8 mouse cellular contexts compared by ENCODE assay signal in genomic region chr4:138361370-138361821, GRCm38 (mm10). TPM values are rescaled to one million over a fixed set of nuclear protein-coding genes. Genes with fewer than 3 reads are reported as not detected.
DNase-seq lines count a peak whose midpoint lies in the region; ATAC-seq and TF ChIP-seq lines count a peak whose summit lies in the region.
"Had no signal": no experiment of that assay in that cellular context is flagged by ENCODE, and none has a peak within 500 bp of the region (broad histone marks: within the 10 kb centered on the region; RNA-seq: fewer than 3 reads in every experiment).

No protein-coding gene starts in this region.

- peak overlapping the region; percentile 28; the same call in 1 of the 2 replicates for H3K4me3 ChIP-seq in embryonic facial prominence, embryonic 10.5 days
- no peak overlapping the region for H3K4me3 ChIP-seq in limb, embryonic 14.5 days (replicated peaks; ENCODE audit: low read length)
- H3K4me3 ChIP-seq: heart, embryonic 15.5 days had no signal

- no peak for ATAC-seq in limb, embryonic 14.5 days (ENCODE audit: low FRiP score, low read depth)
- no peak for ATAC-seq in monocyte, adult 5-6 weeks (replicated peaks; ENCODE audit: insufficient number of reproducible peaks, low FRiP score, low TSS enrichment, poor library complexity, severe bottlenecking)

- H3K9me3 ChIP-seq in embryonic facial prominence, embryonic 10.5 days, result no peaks in the 10 kb centered on the region
- H3K9me3 ChIP-seq in limb, embryonic 14.5 days (ENCODE audit: control insufficient read depth, low read length), result no peaks in the 10 kb centered on the region
- H3K9me3 ChIP-seq: heart, embryonic 15.5 days had no signal

- no peak overlapping the region for H3K27ac ChIP-seq in embryonic facial prominence, embryonic 10.5 days (replicated peaks)
- H3K27ac ChIP-seq in limb, embryonic 14.5 days (replicated peaks; ENCODE audit: low read depth, low read length), result no peak overlapping the region
- H3K27ac ChIP-seq: heart, embryonic 15.5 days had no signal

- no peak for TF ChIP-seq POLR2A in limb, embryonic 14.5 days (IDR thresholded peaks at IDR 0.05; ENCODE audit: borderline replicate concordance, extremely low read depth, insufficient read depth, insufficient read length)

- H3K27me3 ChIP-seq in embryonic facial prominence, embryonic 10.5 days (replicated peaks; ENCODE audit: low read depth, poor library complexity, severe bottlenecking), result peaks cover 30% of the 10 kb centered on the region
- no peaks in the 10 kb centered on the region; the same call in 1 of the 2 replicates for H3K27me3 ChIP-seq in limb, embryonic 14.5 days (ENCODE audit: control insufficient read depth, insufficient read depth, low read length)

- peaks cover 13% of the 10 kb centered on the region for H3K4me1 ChIP-seq in embryonic facial prominence, embryonic 10.5 days
- H3K4me1 ChIP-seq in limb, embryonic 14.5 days (ENCODE audit: control insufficient read depth, insufficient read depth, low read length), result no peaks in the 10 kb centered on the region
- H3K4me1 ChIP-seq: heart, embryonic 15.5 days had no signal

- peak; percentile 38 for DNase-seq in right cerebral cortex, postnatal 4 days
- no peak for DNase-seq in right cerebral cortex, postnatal 25 days
- DNase-seq in embryonic facial prominence, embryonic 10.5 days (ENCODE audit: low spot score), result peak; percentile 22
- DNase-seq in limb, embryonic 14.5 days (ENCODE audit: low spot score), result no peak
- DNase-seq in urinary bladder, postnatal 25 days (ENCODE audit: low spot score), result no peak
- no peak for DNase-seq in left cerebral cortex, postnatal 10 days (ENCODE audit: extremely low spot score in 1 of 2, low spot score in 2 of 2)

- intact Hi-C loops in left cerebral cortex, postnatal 10 days (cut with DNase I), result no loop called here

- H3K36me3 ChIP-seq in embryonic facial prominence, embryonic 10.5 days (replicated peaks), result no peaks in the 10 kb centered on the region
- no peaks in the 10 kb centered on the region for H3K36me3 ChIP-seq in limb, embryonic 14.5 days (ENCODE audit: control insufficient read depth, insufficient read depth, low read length)
- H3K36me3 ChIP-seq: heart, embryonic 15.5 days had no signal

- WGBS in embryonic facial prominence, embryonic 10.5 days, result 6% methylated on average over 11 of the region's 11 CpGs
- WGBS in limb, embryonic 14.5 days, result 16% methylated on average over 11 of the region's 11 CpGs

- H3K9ac ChIP-seq in limb, embryonic 14.5 days (ENCODE audit: low read depth, low read length, severe bottlenecking), result 0 out of 2 replicates have a peak overlapping the region, but pooled peaks have one; percentile 4
- H3K9ac ChIP-seq: heart, embryonic 15.5 days had no signal

- no peak overlapping the region for H3K4me2 ChIP-seq in limb, embryonic 14.5 days (replicated peaks; ENCODE audit: low read depth, low read length, severe bottlenecking)
- H3K4me2 ChIP-seq: heart, embryonic 15.5 days had no signal

RNA-seq across cellular contexts. Expression of gene Cda, which starts 6.4 kb away (rescaled TPM):
- 3.3 and 4.8 TPM in 2 replicates for polyA plus RNA-seq in embryonic facial prominence, embryonic 10.5 days (2016; fragmentation: Nextera tagmentation; extraction: Ambion mirVana)
- 4.6 and 5.9 TPM in 2 replicates for polyA plus RNA-seq in limb, embryonic 14.5 days (2012; rRNA removed)
- polyA plus RNA-seq in limb, embryonic 14.5 days (2014; fragmentation: Nextera tagmentation; extraction: Ambion mirVana), result 6.8 and 7.7 TPM in 2 replicates
- total RNA-seq in monocyte, adult 5-6 weeks (2017), result not detected in 3 replicates
- total RNA-seq in left cerebral cortex, postnatal 10 days (2021), result 1 to 10 TPM; 2.0 to 3.4 TPM

RNA-seq across cellular contexts. Expression of gene Fam43b, which starts 34.9 kb away (rescaled TPM):
- polyA plus RNA-seq in embryonic facial prominence, embryonic 10.5 days (2016; fragmentation: Nextera tagmentation; extraction: Ambion mirVana), result 0.13 TPM in 1 of 2 replicates, not detected in the other
- polyA plus RNA-seq in limb, embryonic 14.5 days (2012; rRNA removed), result 0.03 TPM in 1 of 2 replicates, not detected in the other
- polyA plus RNA-seq in limb, embryonic 14.5 days (2014; fragmentation: Nextera tagmentation; extraction: Ambion mirVana), result 0.07 TPM in 1 of 2 replicates, not detected in the other
- total RNA-seq in monocyte, adult 5-6 weeks (2017), result not detected in 3 replicates
- total RNA-seq in left cerebral cortex, postnatal 10 days (2021), result 10 to 100 TPM; 33.5 to 39.5 TPM
- polyA plus RNA-seq: heart, embryonic 15.5 days had no signal

RNA-seq across cellular contexts. Expression of gene Pink1, which starts 35.3 kb away (rescaled TPM):
- 29.0 and 30.6 TPM in 2 replicates for polyA plus RNA-seq in embryonic facial prominence, embryonic 10.5 days (2016; fragmentation: Nextera tagmentation; extraction: Ambion mirVana)
- polyA plus RNA-seq in limb, embryonic 14.5 days (2012; rRNA removed), result 44.0 and 55.3 TPM in 2 replicates
- 35.5 and 35.8 TPM in 2 replicates for polyA plus RNA-seq in limb, embryonic 14.5 days (2014; fragmentation: Nextera tagmentation; extraction: Ambion mirVana)
- 61.5 to 65.7 TPM (median 63.1 TPM) in 3 replicates for total RNA-seq in monocyte, adult 5-6 weeks (2017)
- total RNA-seq in left cerebral cortex, postnatal 10 days (2021), result 100 to 1,000 TPM; 148 to 152 TPM

RNA-seq across cellular contexts. Expression of gene Ddost, which starts 56.9 kb away (rescaled TPM):
- polyA plus RNA-seq in embryonic facial prominence, embryonic 10.5 days (2016; fragmentation: Nextera tagmentation; extraction: Ambion mirVana), result 273 and 284 TPM in 2 replicates
- 342 and 375 TPM in 2 replicates for polyA plus RNA-seq in limb, embryonic 14.5 days (2012; rRNA removed)
- polyA plus RNA-seq in limb, embryonic 14.5 days (2014; fragmentation: Nextera tagmentation; extraction: Ambion mirVana), result 344 and 348 TPM in 2 replicates
- 51.8 to 63.8 TPM (median 53.8 TPM) in 3 replicates for total RNA-seq in monocyte, adult 5-6 weeks (2017)
- total RNA-seq in left cerebral cortex, postnatal 10 days (2021), result 100 to 1,000 TPM; 112 to 114 TPM

Comparison
In these comparisons a context has a peak if more than half of its experiments do, and no peak if none do; other contexts are left out.
1. DNase-seq: peak in right cerebral cortex, postnatal 4 days (single experiment) and embryonic facial prominence, embryonic 10.5 days (single experiment); none in right cerebral cortex, postnatal 25 days (single experiment), limb, embryonic 14.5 days (single experiment), urinary bladder, postnatal 25 days (single experiment) and left cerebral cortex, postnatal 10 days (0 of 2).
2. RNA of gene Fam43b, which starts 34.9 kb away (total RNA-seq): 33.5 to 39.5 TPM in left cerebral cortex, postnatal 10 days; not detected in monocyte, adult 5-6 weeks; every median in the first group is over 10 times any median in the second.